Mouse (Mus musculus) midbrain, postnatal 0 days (tissue): ENCODE results near the gene Kcnj10. TPM values are rescaled to one million over a fixed set of nuclear protein-coding genes. Genes with fewer than 3 reads are reported as not detected.

Experiments used
- ATAC-seq: fragments of 200-750 bp; cut with Nextera tagmentation; 2 replicates; pipeline ENCODE4 v1.8.0; 2017; ENCODE audit warnings: moderate number of reproducible peaks, mild to moderate bottlenecking, moderate TSS enrichment, moderate library complexity; ENCODE audit not compliant: low FRiP score
- DNase-seq: peaks from one replicate; pipeline ENCODE4 v3.0.0-alpha.2; 2015; ENCODE audit warnings: low spot score
- H3K27ac ChIP-seq: fragments of 300-500 bp; sonication (generic); 2 replicates; pipeline ENCODE4 v1.5.1; 2014; ENCODE audit warnings: low read depth, mild to moderate bottlenecking, low read length, mixed read lengths
- H3K27me3 ChIP-seq: fragments of 300-500 bp; sonication (generic); 2 replicates; pipeline ENCODE4 v1.6.1; 2014; ENCODE audit warnings: low read length, control low read depth, mixed read lengths; ENCODE audit not compliant: insufficient read depth
- H3K36me3 ChIP-seq: fragments of 300-500 bp; sonication (generic); 2 replicates; pipeline ENCODE4 v1.6.1; 2014; ENCODE audit warnings: low read length, control low read depth, mixed read lengths; ENCODE audit not compliant: insufficient read depth
- H3K4me1 ChIP-seq: fragments of 300-500 bp; sonication (generic); 2 replicates; pipeline ENCODE4 v1.6.1; 2014; ENCODE audit warnings: mild to moderate bottlenecking, control low read depth, antibody characterized with exemption, low read length, mixed read lengths; ENCODE audit not compliant: insufficient read depth
- H3K4me2 ChIP-seq: fragments of 300-500 bp; sonication (generic); 2 replicates; pipeline ENCODE4 v1.6.1; 2014; ENCODE audit warnings: low read depth, mild to moderate bottlenecking, low read length, mixed read lengths; ENCODE audit not compliant: poor library complexity, severe bottlenecking
- H3K4me3 ChIP-seq: fragments of 300-500 bp; sonication (generic); 2 replicates; pipeline ENCODE4 v1.5.1; 2014; ENCODE audit warnings: low read depth, mild to moderate bottlenecking, low read length, moderate library complexity
- H3K9ac ChIP-seq: fragments of 300-500 bp; sonication (generic); replicated peaks from 2 replicates; pipeline ENCODE4 v1.6.1; 2014; ENCODE audit warnings: mild to moderate bottlenecking, low read length, moderate library complexity, mixed read lengths; ENCODE audit not compliant: poor library complexity, severe bottlenecking
- H3K9me3 ChIP-seq: fragments of 300-500 bp; sonication (generic); 2 replicates; pipeline ENCODE4 v1.6.1; 2016; ENCODE audit warnings: low read length, control low read depth
- CTCF ChIP-seq: IDR thresholded peaks from 2 replicates; pipeline ENCODE4 v1.5.1; 2016; ENCODE audit warnings: antibody characterized with exemption, mild to moderate bottlenecking
- WGBS: fragments of 180-500 bp; shearing (Covaris S2); extraction: QIAGEN DNeasy Blood & Tissue Kit; methylation state at CpG from one replicate; pipeline ENCODE4 v1.1.7; 2014; 5-methylcytosine and 5-hydroxymethylcytosine counted together
- polyA plus RNA-seq: library from polyadenylated mRNA; unstranded; fragments of >200 nt; fragmentation: Nextera tagmentation; extraction: Ambion mirVana; gene quantifications from 2 replicates; pipeline ENCODE4 v1.2.1, GENCODE M21; 2015
- total RNA-seq: library from RNA; depleted of rRNA; stranded (reverse); fragments of >200 nt; gene quantifications from 2 replicates; pipeline ENCODE4 v1.2.3, GENCODE M21; 2014; rRNA removed

Kcnj10 gene
- total and polyA plus RNA-seq, 2 experiments from 2014 or later = 3.9 to 6.6 TPM

DNA sequence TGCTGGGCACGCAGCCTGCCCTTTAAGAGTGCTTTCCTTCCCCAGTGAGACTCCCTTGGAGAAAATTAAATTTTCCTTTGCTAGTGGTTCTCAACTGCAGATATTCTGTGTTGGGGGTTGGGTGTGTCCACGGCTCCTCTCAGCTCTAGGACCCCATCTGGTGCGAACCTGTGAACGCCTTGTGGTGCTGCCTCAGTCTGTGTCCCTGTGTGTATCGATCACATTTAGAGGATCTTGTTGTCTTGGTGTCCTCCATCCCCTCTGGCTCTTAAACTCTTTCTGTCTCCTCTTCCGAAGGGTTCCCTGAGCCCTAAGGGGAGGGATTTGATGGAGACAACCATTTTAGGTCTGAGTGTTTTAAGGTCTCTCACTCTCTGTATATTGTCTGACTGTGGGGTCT, 79.2 kb downstream of the Kcnj10 start:
- no peaks in the 10 kb centered on the region for H3K9me3 ChIP-seq
- H3K4me1 ChIP-seq = no peaks in the 10 kb centered on the region
- DNase-seq (no peak), ATAC-seq (no peak)
- H3K27ac ChIP-seq = no peak overlapping the region
- no peak overlapping the region for H3K4me3 ChIP-seq
- TF ChIP-seq CTCF = no peak
- no peak overlapping the region for H3K9ac ChIP-seq
- 91% methylated on average over 6 of the region's 6 CpGs for WGBS
- H3K4me2 ChIP-seq = no peak overlapping the region
- H3K27me3 ChIP-seq = no peaks in the 10 kb centered on the region
- H3K36me3 ChIP-seq = no peaks in the 10 kb centered on the region

DNA sequence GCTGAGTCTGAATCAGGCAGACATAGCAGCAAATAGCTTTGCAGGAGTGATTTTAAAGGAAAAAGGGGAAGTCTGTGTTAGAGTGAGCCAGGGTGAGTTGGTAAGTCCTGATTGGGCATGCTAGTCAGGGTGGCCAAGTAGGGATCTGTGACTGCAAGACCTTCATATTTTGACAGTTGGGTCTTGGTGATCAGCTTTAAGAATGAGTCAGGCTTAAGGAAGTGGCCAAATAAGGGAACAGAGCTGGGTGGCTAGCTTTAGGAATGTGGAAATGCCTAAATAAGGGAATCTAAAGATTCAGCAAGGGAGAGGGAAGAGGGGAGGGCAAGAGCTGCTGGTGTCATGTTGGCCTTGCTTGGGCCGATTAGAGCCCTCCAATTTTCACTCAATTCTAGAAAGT, 82.4 kb downstream of the Kcnj10 start:
- no peak for TF ChIP-seq CTCF
- Histone ChIP-seq H3K27ac (no peak overlapping the region), H3K27me3 (no peaks in the 10 kb centered on the region), H3K4me1 (no peaks in the 10 kb centered on the region), H3K4me2 (no peak overlapping the region), H3K9ac (no peak overlapping the region), H3K4me3 (no peak overlapping the region), H3K36me3 (no peaks in the 10 kb centered on the region), H3K9me3 (no peaks in the 10 kb centered on the region)
- DNase-seq (no peak), ATAC-seq (no peak)
- 50% methylated on average over 1 of the region's 1 CpGs for WGBS

Other genes starting within 250 kb of the Kcnj10 start
- 154 and 200 TPM in 2 replicates for gene Pex19, start 214.5 kb upstream of the Kcnj10 start, total RNA-seq
- gene Pex19, start 214.5 kb upstream of the Kcnj10 start, polyA plus RNA-seq = 140 and 146 TPM in 2 replicates
- gene Dcaf8, start 193.1 kb upstream of the Kcnj10 start, total RNA-seq = 64.6 and 72.8 TPM in 2 replicates
- gene Dcaf8, start 193.1 kb upstream of the Kcnj10 start, polyA plus RNA-seq = 66.8 and 67.6 TPM in 2 replicates
- gene Pea15a, start 134.4 kb upstream of the Kcnj10 start, total RNA-seq = 311 and 342 TPM in 2 replicates
- 501 and 555 TPM in 2 replicates for gene Pea15a, start 134.4 kb upstream of the Kcnj10 start, polyA plus RNA-seq
- 0.99 TPM in 1 of 2 replicates, not detected in the other for gene Casq1, start 121.3 kb upstream of the Kcnj10 start, total RNA-seq
- 1.3 and 2.2 TPM in 2 replicates for gene Casq1, start 121.3 kb upstream of the Kcnj10 start, polyA plus RNA-seq
- gene Atp1a4, start 82.8 kb upstream of the Kcnj10 start, total RNA-seq = 0.05 and 0.14 TPM in 2 replicates
- 0.05 TPM in 1 of 2 replicates, not detected in the other for gene Atp1a4, start 82.8 kb upstream of the Kcnj10 start, polyA plus RNA-seq
- gene Igsf8, start 79.6 kb upstream of the Kcnj10 start, total RNA-seq = 114 and 115 TPM in 2 replicates
- gene Igsf8, start 79.6 kb upstream of the Kcnj10 start, polyA plus RNA-seq = 79.6 and 88.8 TPM in 2 replicates
- 398 and 409 TPM in 2 replicates for gene Atp1a2, start 43.1 kb upstream of the Kcnj10 start, total RNA-seq
- 94.4 and 100 TPM in 2 replicates for gene Atp1a2, start 43.1 kb upstream of the Kcnj10 start, polyA plus RNA-seq
- gene Kcnj9, start 11.9 kb upstream of the Kcnj10 start, total RNA-seq = 13.9 and 14.1 TPM in 2 replicates
- 5.8 and 6.7 TPM in 2 replicates for gene Kcnj9, start 11.9 kb upstream of the Kcnj10 start, polyA plus RNA-seq
- 11.5 and 16.4 TPM in 2 replicates for gene Pigm, start 35.3 kb downstream of the Kcnj10 start, total RNA-seq
- 2.2 and 2.6 TPM in 2 replicates for gene Pigm, start 35.3 kb downstream of the Kcnj10 start, polyA plus RNA-seq
- 0.19 and 0.38 TPM in 2 replicates for gene Slamf9, start 134.1 kb downstream of the Kcnj10 start, total RNA-seq
- 0.20 and 0.29 TPM in 2 replicates for gene Slamf9, start 134.1 kb downstream of the Kcnj10 start, polyA plus RNA-seq
- 40.6 and 53.9 TPM in 2 replicates for gene Igsf9, start 140.6 kb downstream of the Kcnj10 start, total RNA-seq
- 25.0 and 29.0 TPM in 2 replicates for gene Igsf9, start 140.6 kb downstream of the Kcnj10 start, polyA plus RNA-seq
- gene Tagln2, start 158.8 kb downstream of the Kcnj10 start, total RNA-seq = 36.3 and 41.6 TPM in 2 replicates
- 36.7 and 41.8 TPM in 2 replicates for gene Tagln2, start 158.8 kb downstream of the Kcnj10 start, polyA plus RNA-seq
- gene Cfap45, start 179.6 kb downstream of the Kcnj10 start, total RNA-seq = 3.1 and 6.3 TPM in 2 replicates
- 3.9 and 5.4 TPM in 2 replicates for gene Cfap45, start 179.6 kb downstream of the Kcnj10 start, polyA plus RNA-seq
- 0.11 and 2.3 TPM in 2 replicates for gene Vsig8, start 214.7 kb downstream of the Kcnj10 start, total RNA-seq
- 1.3 and 2.5 TPM in 2 replicates for gene Vsig8, start 214.7 kb downstream of the Kcnj10 start, polyA plus RNA-seq
- not detected in 2 replicates for gene Slamf8, start 249.4 kb downstream of the Kcnj10 start, total RNA-seq
- not detected in 2 replicates for gene Slamf8, start 249.4 kb downstream of the Kcnj10 start, polyA plus RNA-seq